Mouse (Mus musculus) liver, adult 2 months (tissue): ENCODE measurements around the gene Enpp1. TPM values are rescaled to one million over a fixed set of nuclear protein-coding genes. Genes with fewer than 3 reads are reported as not detected.

ENCODE experiments used
- DNase-seq: peaks from one replicate; pipeline ENCODE4 v3.0.0-alpha.2; 2011; ENCODE audit warnings: low read depth, low spot score; ENCODE audit errors: extremely low read depth
- H3K27ac ChIP-seq: fragments of 200-500 bp; replicated peaks from 2 replicates; pipeline ENCODE4 v1.5.1; 2012; ENCODE audit warnings: low read depth, mild to moderate bottlenecking, control low read depth, inconsistent platforms, low read length; ENCODE audit not compliant: insufficient read depth
- H3K27me3 ChIP-seq: fragments of 200-500 bp; 2 replicates; pipeline ENCODE4 v1.6.1; 2012; ENCODE audit warnings: mild to moderate bottlenecking, moderate library complexity, low read length, inconsistent platforms; ENCODE audit not compliant: control insufficient read depth, insufficient read depth
- H3K36me3 ChIP-seq: fragments of 200-500 bp; 2 replicates; pipeline ENCODE4 v1.6.1; 2012; ENCODE audit warnings: low read length, inconsistent platforms; ENCODE audit not compliant: control insufficient read depth, insufficient read depth
- H3K4me1 ChIP-seq: fragments of 200-500 bp; 2 replicates; pipeline ENCODE4 v1.6.1; 2011; ENCODE audit warnings: low read length; ENCODE audit not compliant: control insufficient read depth, insufficient read depth
- H3K4me3 ChIP-seq: fragments of 200-500 bp; 2 replicates; pipeline ENCODE4 v1.5.1; 2011; ENCODE audit warnings: low read depth, mild to moderate bottlenecking, control low read depth, low read length, moderate library complexity; ENCODE audit not compliant: insufficient read depth
- H3K79me2 ChIP-seq: fragments of 200-500 bp; 2 replicates; pipeline ENCODE4 v1.6.1; 2012; ENCODE audit warnings: inconsistent platforms, mild to moderate bottlenecking, low read length, moderate library complexity; ENCODE audit not compliant: control insufficient read depth, insufficient read depth
- H3K9ac ChIP-seq: fragments of 200-500 bp; 2 replicates; pipeline ENCODE4 v1.6.1; 2012; ENCODE audit warnings: low read depth, mild to moderate bottlenecking, control low read depth, inconsistent platforms, low read length
- CTCF ChIP-seq: fragments of 200-500 bp; IDR thresholded peaks from 2 replicates; pipeline ENCODE4 v1.5.1; 2011; ENCODE audit warnings: low read depth, low read length, control low read depth
- POLR2A ChIP-seq: fragments of 200-500 bp; IDR thresholded peaks from 2 replicates; pipeline ENCODE4 v1.6.1; 2011; ENCODE audit warnings: low read length, control low read depth; ENCODE audit not compliant: insufficient read depth; ENCODE audit errors: extremely low read depth
- WGBS: fragments of 180-500 bp; shearing (Covaris S2); methylation state at CpG from one replicate; pipeline ENCODE4 v1.1.7; 2018; 5-methylcytosine and 5-hydroxymethylcytosine counted together
- polyA plus RNA-seq: library from polyadenylated mRNA; depleted of rRNA; stranded (reverse); fragments of >200 nt; gene quantifications from 2 replicates; pipeline ENCODE4 v1.2.3, GENCODE M21; 2012
- total RNA-seq: library from RNA; depleted of rRNA; stranded (reverse); fragments of >200 nt; gene quantifications from 2 replicates; pipeline ENCODE4 v1.2.3, GENCODE M21; 2014

Gene Enpp1
- total and polyA plus RNA-seq, 2 experiments = 5.2 to 16.2 TPM

DNA sequence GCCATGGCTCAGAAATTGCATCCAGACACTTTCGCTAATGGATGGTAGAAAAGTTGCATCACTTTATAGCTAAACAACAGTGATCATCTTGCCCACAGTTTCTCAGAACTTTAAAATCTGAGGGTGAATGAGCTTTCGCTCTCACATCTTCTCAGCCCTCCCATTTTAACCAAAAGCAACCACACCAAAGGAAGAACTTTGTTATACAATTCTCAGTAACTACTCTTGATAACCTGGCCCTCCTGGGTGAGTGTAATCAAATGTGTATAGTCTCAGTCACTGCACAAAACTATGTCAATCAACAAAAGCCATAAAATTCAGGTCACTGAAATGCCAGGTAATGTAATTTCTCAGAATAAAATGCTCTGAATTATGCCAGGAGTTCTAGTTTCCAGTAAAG, 39.0 kb downstream of the Enpp1 start:
- Histone ChIP-seq H3K4me3 (no peak overlapping the region), H3K27me3 (no peaks in the 10 kb centered on the region), H3K36me3 (peaks cover 19% of the 10 kb centered on the region; the same call in 1 of the 2 replicates), H3K79me2 (no peaks in the 10 kb centered on the region), H3K9ac (no peak overlapping the region), H3K27ac (no peak overlapping the region), H3K4me1 (no peaks in the 10 kb centered on the region)
- DNase-seq = no peak
- WGBS = 97% methylated on average over 2 of the region's 2 CpGs
- TF ChIP-seq POLR2A = no peak
- TF ChIP-seq CTCF = no peak

GRCm38 (mm10) chr10:24670548-24670947, 41.4 kb downstream of the Enpp1 start:
- no peaks in the 10 kb centered on the region for H3K79me2 ChIP-seq
- H3K9ac ChIP-seq = no peak overlapping the region
- WGBS = 95% methylated on average over 6 of the region's 6 CpGs
- H3K27me3 ChIP-seq = no peaks in the 10 kb centered on the region
- no peak overlapping the region for H3K4me3 ChIP-seq
- peaks cover 19% of the 10 kb centered on the region; the same call in 1 of the 2 replicates for H3K36me3 ChIP-seq
- no peak overlapping the region for H3K27ac ChIP-seq
- no peak for TF ChIP-seq CTCF
- no peak for TF ChIP-seq POLR2A
- DNase-seq = no peak
- no peaks in the 10 kb centered on the region for H3K4me1 ChIP-seq

- 90% methylated on average over 11 of the region's 11 CpGs for WGBS
- no peak overlapping the region for H3K4me3 ChIP-seq
- H3K9ac ChIP-seq = no peak overlapping the region
- TF ChIP-seq CTCF (no peak), POLR2A (no peak)
- DNase-seq = no peak
- no peaks in the 10 kb centered on the region for H3K4me1 ChIP-seq
- H3K79me2 ChIP-seq = no peaks in the 10 kb centered on the region
- H3K36me3 ChIP-seq = peaks cover 23% of the 10 kb centered on the region
- no peak overlapping the region for H3K27ac ChIP-seq
- no peaks in the 10 kb centered on the region for H3K27me3 ChIP-seq
Observed at GRCm38 (mm10) chr10:24650990-24651569, 60.9 kb downstream of the Enpp1 start.

GRCm38 (mm10) chr10:24647996-24648738, 63.8 kb downstream of the Enpp1 start:
- peaks cover 13% of the 10 kb centered on the region for H3K36me3 ChIP-seq
- H3K4me3 ChIP-seq = no peak overlapping the region
- no peak for DNase-seq
- no peaks in the 10 kb centered on the region for H3K4me1 ChIP-seq
- 91% methylated on average over 6 of the region's 6 CpGs for WGBS
- no peak overlapping the region for H3K9ac ChIP-seq
- H3K79me2 ChIP-seq = no peaks in the 10 kb centered on the region
- no peaks in the 10 kb centered on the region for H3K27me3 ChIP-seq
- TF ChIP-seq POLR2A (no peak), CTCF (no peak)
- no peak overlapping the region for H3K27ac ChIP-seq

DNA sequence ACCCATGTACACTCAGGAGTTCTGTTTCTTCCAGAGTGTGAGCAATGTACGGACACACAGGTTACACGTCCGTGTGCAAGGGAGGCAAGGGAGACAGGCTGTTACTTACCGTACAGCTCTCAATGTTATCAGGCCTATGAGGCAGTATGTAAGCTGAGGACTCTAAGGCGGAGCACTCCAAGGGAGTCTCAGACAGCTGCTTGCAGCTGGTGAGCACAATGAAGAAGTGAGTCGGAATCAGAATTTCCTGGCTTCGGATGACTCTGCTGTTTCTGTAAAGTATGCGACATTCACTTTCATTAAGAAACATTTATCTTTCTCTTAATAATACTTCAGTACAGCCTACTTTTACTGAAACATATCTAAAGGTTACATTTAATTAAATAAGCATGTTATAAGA, 66.8 kb downstream of the Enpp1 start:
- H3K4me3 ChIP-seq = no peak overlapping the region
- 91% methylated on average over 8 of the region's 8 CpGs for WGBS

More for the DNA sequence above, 66.8 kb downstream of the Enpp1 start:
- Histone ChIP-seq H3K36me3 (peaks cover 9% of the 10 kb centered on the region; the same call in 1 of the 2 replicates), H3K27ac (no peak overlapping the region), H3K9ac (no peak overlapping the region), H3K27me3 (no peaks in the 10 kb centered on the region), H3K79me2 (no peaks in the 10 kb centered on the region), H3K4me1 (no peaks in the 10 kb centered on the region)
- TF ChIP-seq POLR2A = no peak
- TF ChIP-seq CTCF = no peak
- DNase-seq = no peak
